Mouse (Mus musculus) lung, embryonic 14.5 days (tissue): ENCODE results near the gene Hes5. TPM values are rescaled to one million over a fixed set of nuclear protein-coding genes. Genes with fewer than 3 reads are reported as not detected.
A peak's percentile ranks its signal among the peaks of the same experiment; 100 is the strongest.

Experiments
- ATAC-seq: fragments of 200-750 bp; cut with Nextera tagmentation; 2 replicates; pipeline ENCODE4 v1.8.0; 2017; ENCODE audit warnings: mild to moderate bottlenecking, moderate TSS enrichment, moderate library complexity; ENCODE audit not compliant: insufficient read depth
- DNase-seq: peaks from one replicate; pipeline ENCODE4 v3.0.0-alpha.2; 2015
- H3K27ac ChIP-seq: fragments of 300-500 bp; sonication (generic); 2 replicates; pipeline ENCODE4 v1.5.1; 2014; ENCODE audit warnings: low read depth, mild to moderate bottlenecking, moderate library complexity
- H3K27me3 ChIP-seq: fragments of 300-500 bp; sonication (generic); 2 replicates; pipeline ENCODE4 v1.6.1; 2014; ENCODE audit warnings: low read length, control low read depth; ENCODE audit not compliant: insufficient read depth
- H3K36me3 ChIP-seq: fragments of 300-500 bp; sonication (generic); 2 replicates; pipeline ENCODE4 v1.6.1; 2014; ENCODE audit warnings: control low read depth; ENCODE audit not compliant: insufficient read depth
- H3K4me1 ChIP-seq: fragments of 300-500 bp; sonication (generic); 2 replicates; pipeline ENCODE4 v1.6.1; 2014; ENCODE audit warnings: antibody characterized with exemption, control low read depth; ENCODE audit not compliant: insufficient read depth
- H3K4me2 ChIP-seq: fragments of 300-500 bp; sonication (generic); 2 replicates; pipeline ENCODE4 v1.6.1; 2014; ENCODE audit warnings: mild to moderate bottlenecking
- H3K4me3 ChIP-seq: fragments of 300-500 bp; sonication (generic); 2 replicates; pipeline ENCODE4 v1.5.1; 2014; ENCODE audit warnings: low read depth, low read length
- H3K9ac ChIP-seq: fragments of 300-500 bp; sonication (generic); 2 replicates; pipeline ENCODE4 v1.6.1; 2014
- H3K9me3 ChIP-seq: fragments of 300-500 bp; sonication (generic); 2 replicates; pipeline ENCODE4 v1.6.1; 2016; ENCODE audit warnings: low read depth, low read length, control low read depth
- CTCF ChIP-seq: IDR thresholded peaks from 2 replicates; pipeline ENCODE4 v1.5.1; 2016; ENCODE audit warnings: antibody characterized with exemption, low read depth
- WGBS: fragments of 180-500 bp; shearing (Covaris S2); extraction: QIAGEN DNeasy Blood & Tissue Kit; methylation state at CpG from one replicate; pipeline ENCODE4 v1.1.7; 2014; 5-methylcytosine and 5-hydroxymethylcytosine counted together
- polyA plus RNA-seq: library from polyadenylated mRNA; unstranded; fragments of >200 nt; fragmentation: Nextera tagmentation; extraction: Ambion mirVana; gene quantifications from 2 replicates; pipeline ENCODE4 v1.2.1, GENCODE M21; 2014

Hes5 gene
- polyA plus RNA-seq, 1 experiment from 2014 or later: 0.14 TPM

DNA sequence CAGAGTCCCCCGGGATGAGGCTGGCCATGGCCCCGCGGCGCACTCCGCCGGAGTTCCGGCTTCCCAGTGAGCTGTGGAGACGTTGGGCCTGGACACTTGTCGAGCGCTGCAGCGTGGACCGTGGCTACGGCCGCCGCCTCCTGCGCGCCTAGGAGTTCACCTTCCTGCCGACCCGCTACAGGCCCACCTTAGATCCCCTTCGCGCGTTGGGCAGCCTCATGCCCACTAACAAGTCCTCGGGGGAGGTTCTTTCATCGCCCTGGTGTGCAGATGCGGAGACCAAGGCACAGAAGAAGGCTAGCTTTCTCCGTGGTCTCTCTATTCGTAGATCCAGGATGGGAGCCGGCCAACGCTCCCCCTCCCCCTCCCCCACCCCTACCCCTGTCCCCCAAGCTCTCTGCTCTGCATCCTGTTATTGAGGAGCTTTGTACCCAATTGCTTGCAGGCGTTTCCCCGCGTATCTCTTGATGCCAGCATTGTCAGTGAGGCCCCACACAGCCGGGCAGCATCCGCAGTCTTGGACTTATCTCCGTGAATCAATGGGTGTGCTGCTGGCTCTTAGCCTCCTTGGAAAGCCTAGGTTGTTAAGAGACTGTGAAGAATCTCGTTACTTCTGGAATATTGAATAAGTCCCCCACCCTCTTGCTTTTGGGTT lies 4.0 kb downstream of the Hes5 start:
- peak overlapping the region; percentile 83 for H3K4me2 ChIP-seq
- peaks cover 38% of the 10 kb centered on the region for H3K27me3 ChIP-seq
- peak overlapping the region; percentile 89 for H3K27ac ChIP-seq
- H3K36me3 ChIP-seq: peaks cover 30% of the 10 kb centered on the region
- ATAC-seq (no peak), DNase-seq (no peak)
- peak overlapping the region; percentile 87 for H3K4me3 ChIP-seq
- no peak for TF ChIP-seq CTCF
- peaks cover 6% of the 10 kb centered on the region for H3K4me1 ChIP-seq
- peak overlapping the region; percentile 80 for H3K9ac ChIP-seq
- H3K9me3 ChIP-seq: no peaks in the 10 kb centered on the region
- WGBS: 2% methylated on average over 36 of the region's 36 CpGs

DNA sequence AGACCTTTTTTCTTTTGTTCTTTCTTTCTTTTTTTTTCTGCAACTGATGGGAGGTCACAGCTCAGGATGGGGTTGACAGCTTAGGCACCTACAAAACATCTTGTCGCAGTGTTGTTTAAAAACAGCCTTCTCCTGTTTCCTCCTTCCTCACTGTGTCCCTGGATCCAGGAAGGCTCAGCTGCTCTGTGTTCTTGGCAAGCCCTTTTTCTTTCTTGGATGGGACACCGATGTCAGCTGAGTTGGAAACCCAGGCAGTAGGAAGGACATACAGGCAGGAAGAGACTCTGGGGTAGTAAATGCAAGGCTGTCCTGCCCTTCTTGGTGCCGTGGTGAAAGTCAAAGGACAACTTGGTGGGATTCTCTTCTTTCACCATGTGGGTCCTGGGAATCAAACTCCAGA lies 5.1 kb downstream of the Hes5 start:
- WGBS: 67% methylated on average over 3 of the region's 3 CpGs
- no peak for DNase-seq
- Histone ChIP-seq H3K9ac (peak overlapping the region; percentile 80), H3K27ac (0 out of 2 replicates have a peak overlapping the region, but pooled peaks have one; percentile 8), H3K9me3 (no peaks in the 10 kb centered on the region), H3K4me3 (0 out of 2 replicates have a peak overlapping the region, but pooled peaks have one; percentile 87), H3K4me2 (peak overlapping the region; percentile 83), H3K36me3 (peaks cover 41% of the 10 kb centered on the region), H3K4me1 (peaks cover 6% of the 10 kb centered on the region), H3K27me3 (peaks cover 26% of the 10 kb centered on the region)
- no peak for ATAC-seq
- TF ChIP-seq CTCF: no peak

DNA sequence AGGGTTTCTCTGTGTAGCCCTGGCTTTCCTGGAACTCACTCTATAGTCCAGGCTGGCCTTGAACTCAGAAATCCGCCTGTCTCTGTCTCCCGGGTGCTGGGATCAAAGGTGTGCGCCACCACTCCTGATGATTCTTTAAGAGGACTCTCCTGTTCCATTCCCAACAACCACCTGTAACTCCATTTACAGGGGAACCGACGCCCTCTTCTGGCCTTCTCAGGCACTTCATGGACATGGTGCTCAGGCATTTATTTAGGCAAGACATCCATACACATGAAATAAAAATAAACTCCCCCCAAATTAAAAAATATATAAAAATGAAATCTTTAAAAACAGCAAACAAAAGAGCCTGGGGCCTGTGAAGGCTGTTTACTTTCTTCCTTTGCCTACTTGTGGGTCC lies 6.5 kb downstream of the Hes5 start:
- no peak overlapping the region for H3K27ac ChIP-seq
- H3K9me3 ChIP-seq: no peaks in the 10 kb centered on the region
- no peak overlapping the region for H3K9ac ChIP-seq
- 66% methylated on average over 5 of the region's 5 CpGs for WGBS
- no peak overlapping the region for H3K4me3 ChIP-seq
- H3K27me3 ChIP-seq: peaks cover 13% of the 10 kb centered on the region
- peaks cover 6% of the 10 kb centered on the region for H3K4me1 ChIP-seq
- peak; percentile 48 for TF ChIP-seq CTCF
- ATAC-seq (no peak), DNase-seq (peak; percentile 58)
- peaks cover 54% of the 10 kb centered on the region for H3K36me3 ChIP-seq
- no peak overlapping the region for H3K4me2 ChIP-seq

DNA sequence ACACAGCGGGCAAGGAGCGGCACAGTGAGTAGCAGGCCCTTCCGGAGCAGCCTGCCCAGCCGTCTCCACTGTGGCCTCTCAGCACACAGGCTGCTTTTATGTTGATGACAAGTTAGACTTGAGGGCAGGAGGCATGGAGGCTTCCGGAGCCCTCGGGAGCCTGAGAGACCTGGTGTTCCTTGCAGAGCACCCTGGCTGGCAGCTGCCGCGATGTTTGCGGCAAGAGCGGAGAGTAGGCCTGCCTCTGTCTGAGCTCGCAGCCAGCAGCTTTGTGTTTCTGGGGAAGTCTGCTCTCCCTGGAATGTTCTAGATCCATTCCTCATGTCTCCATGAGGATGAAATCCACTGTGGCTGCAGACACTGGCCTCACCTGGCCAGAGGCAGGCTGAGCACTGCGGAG lies 11.8 kb downstream of the Hes5 start:
- no peak overlapping the region for H3K4me2 ChIP-seq
- H3K9me3 ChIP-seq: no peaks in the 10 kb centered on the region
- no peak overlapping the region for H3K27ac ChIP-seq
- H3K4me3 ChIP-seq: no peak overlapping the region
- no peak for DNase-seq
- TF ChIP-seq CTCF: no peak
- H3K27me3 ChIP-seq: no peaks in the 10 kb centered on the region
- peaks cover 95% of the 10 kb centered on the region for H3K36me3 ChIP-seq
- ATAC-seq: no peak
- no peaks in the 10 kb centered on the region for H3K4me1 ChIP-seq
- no peak overlapping the region for H3K9ac ChIP-seq
- WGBS: 94% methylated on average over 12 of the region's 12 CpGs

DNA sequence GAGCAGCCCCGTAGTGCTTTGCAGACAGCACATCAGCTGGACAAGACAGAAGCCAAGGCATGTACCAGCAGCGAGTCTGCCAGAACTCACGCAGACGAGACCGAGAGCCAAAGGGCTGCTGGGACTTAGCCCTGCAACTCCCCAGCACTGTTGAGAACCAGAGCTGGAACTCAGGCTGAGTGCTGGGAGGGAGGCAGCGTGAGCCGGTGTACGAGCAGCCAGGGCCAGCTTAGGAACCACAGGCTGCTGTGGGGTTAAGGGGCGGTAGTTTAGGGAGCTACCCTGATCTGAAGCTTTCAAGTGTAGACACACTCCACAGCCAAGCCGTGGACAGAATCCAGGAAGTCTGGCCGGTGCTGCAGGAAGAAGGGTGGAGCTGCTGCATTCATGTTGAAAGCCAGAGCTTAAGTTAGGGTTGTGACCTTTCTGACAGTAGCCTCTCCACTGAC lies 13.5 kb downstream of the Hes5 start:
- H3K9ac ChIP-seq: no peak overlapping the region
- H3K9me3 ChIP-seq: no peaks in the 10 kb centered on the region
- no peak for TF ChIP-seq CTCF
- ATAC-seq (no peak), DNase-seq (no peak)
- no peak overlapping the region for H3K27ac ChIP-seq
- 90% methylated on average over 11 of the region's 11 CpGs for WGBS
- peaks cover 100% of the 10 kb centered on the region for H3K36me3 ChIP-seq
- H3K4me3 ChIP-seq: no peak overlapping the region
- H3K4me2 ChIP-seq: no peak overlapping the region
- H3K27me3 ChIP-seq: no peaks in the 10 kb centered on the region
- no peaks in the 10 kb centered on the region for H3K4me1 ChIP-seq

DNA sequence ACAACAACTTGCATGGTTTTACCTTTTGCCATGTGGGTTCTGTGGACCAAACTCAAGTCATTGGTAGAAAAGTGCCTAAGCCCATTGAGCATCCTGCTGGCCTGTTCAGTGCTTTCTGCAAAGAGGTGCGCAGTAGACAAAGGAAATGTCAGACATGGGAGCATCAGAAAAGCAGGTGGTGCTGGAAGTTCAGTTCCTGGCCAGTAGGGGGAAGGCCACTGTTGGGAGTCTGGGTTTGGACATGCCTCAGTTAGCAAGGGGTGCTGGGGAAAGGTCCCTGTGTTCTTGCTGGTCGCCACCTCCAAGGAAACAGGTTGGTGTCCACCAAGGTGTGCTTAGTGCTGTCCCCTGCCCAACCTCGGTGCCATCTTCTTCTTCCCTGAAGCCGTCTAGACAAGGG lies 19.4 kb downstream of the Hes5 start:
- 93% methylated on average over 4 of the region's 4 CpGs for WGBS
- no peaks in the 10 kb centered on the region; the same call in 1 of the 2 replicates for H3K27me3 ChIP-seq
- H3K4me3 ChIP-seq: no peak overlapping the region
- peaks cover 63% of the 10 kb centered on the region for H3K36me3 ChIP-seq
- ATAC-seq: no peak
- no peaks in the 10 kb centered on the region for H3K4me1 ChIP-seq
- DNase-seq: no peak
- H3K9me3 ChIP-seq: no peaks in the 10 kb centered on the region
- H3K27ac ChIP-seq: no peak overlapping the region
- no peak overlapping the region for H3K9ac ChIP-seq
- peak; percentile 66 for TF ChIP-seq CTCF
- H3K4me2 ChIP-seq: no peak overlapping the region

DNA sequence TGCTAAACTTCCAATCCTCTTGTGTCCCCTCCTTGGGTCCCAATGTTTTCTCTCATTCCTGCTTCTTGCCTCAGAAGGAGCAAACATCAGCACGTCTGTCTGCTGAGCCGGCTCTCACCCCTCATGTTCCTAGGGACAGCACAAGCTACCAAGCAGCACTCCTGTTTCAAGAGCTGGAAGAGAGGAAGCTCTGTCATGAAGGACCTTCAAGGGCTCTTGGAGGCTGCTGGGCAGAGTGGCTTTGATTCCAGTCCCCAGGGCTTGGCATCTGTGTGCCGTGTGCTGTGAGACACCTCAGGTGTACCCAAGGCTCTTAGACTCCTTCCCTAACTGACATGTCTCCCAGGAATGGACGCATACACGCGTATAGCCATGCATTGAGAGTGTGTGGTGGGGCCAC lies 20.4 kb downstream of the Hes5 start:
- ATAC-seq (no peak), DNase-seq (peak; percentile 25)
- no peaks in the 10 kb centered on the region; the same call in 1 of the 2 replicates for H3K4me1 ChIP-seq
- H3K9me3 ChIP-seq: no peaks in the 10 kb centered on the region
- H3K36me3 ChIP-seq: peaks cover 54% of the 10 kb centered on the region
- H3K4me3 ChIP-seq: no peak overlapping the region
- no peak for TF ChIP-seq CTCF
- H3K9ac ChIP-seq: no peak overlapping the region
- WGBS: 67% methylated on average over 6 of the region's 6 CpGs
- no peak overlapping the region for H3K4me2 ChIP-seq
- H3K27ac ChIP-seq: no peak overlapping the region
- H3K27me3 ChIP-seq: no peaks in the 10 kb centered on the region; the same call in 1 of the 2 replicates
